Mouse (Mus musculus): Measurements from ENCODE around the gene Kcnt1. TPM values are rescaled to one million over a fixed set of nuclear protein-coding genes. Genes with fewer than 3 reads are reported as not detected.

Gene Kcnt1
- polyA plus RNA-seq, 1 experiment from 2014 or later, result 0.46 TPM

GRCm38 (mm10) chr2:25924934-25925333, 61.4 kb downstream of the Kcnt1 start:
- no peak overlapping the region for H3K4me3 ChIP-seq (ENCODE audit: low read length)
- no peaks in the 10 kb centered on the region for H3K4me1 ChIP-seq (replicated peaks; ENCODE audit: control insufficient read depth, insufficient read depth, low read length)
- no peak overlapping the region for H3K9ac ChIP-seq (ENCODE audit: low read length)
- no peaks in the 10 kb centered on the region for H3K9me3 ChIP-seq (ENCODE audit: control insufficient read depth, low read length)
- no peaks in the 10 kb centered on the region for H3K27me3 ChIP-seq (ENCODE audit: control insufficient read depth, insufficient read depth, low read depth, low read length)
- peaks cover 5% of the 10 kb centered on the region for H3K36me3 ChIP-seq (ENCODE audit: control insufficient read depth, insufficient read depth, low read length)
- 78% methylated on average over 4 of the region's 4 CpGs for WGBS
- no peak for ATAC-seq (ENCODE audit: low read depth)
- no peak overlapping the region for H3K27ac ChIP-seq (ENCODE audit: low read length)
- no peak overlapping the region for H3K4me2 ChIP-seq (ENCODE audit: low read depth, low read length)

DNA sequence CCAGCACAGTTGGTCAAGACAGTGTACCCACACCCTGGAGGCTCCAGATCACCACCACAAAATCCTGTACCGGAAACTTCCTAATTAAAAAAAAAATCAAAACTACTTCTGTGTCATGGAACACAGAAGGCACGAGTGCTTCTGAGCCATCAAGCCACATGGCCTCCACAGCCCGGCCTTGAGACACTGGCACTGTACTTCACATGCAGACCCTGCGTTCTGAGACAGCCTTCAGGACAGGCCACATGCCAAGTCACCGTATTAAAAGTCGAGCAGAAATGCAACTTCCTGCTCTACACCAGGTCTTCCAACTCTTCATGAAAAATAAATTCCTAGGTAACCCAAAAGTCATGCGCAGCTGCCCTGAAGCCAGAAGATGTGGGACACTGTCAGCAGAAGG, 64.3 kb downstream of the Kcnt1 start:
- no peak overlapping the region for H3K9ac ChIP-seq (ENCODE audit: low read length)
- H3K4me1 ChIP-seq (replicated peaks; ENCODE audit: control insufficient read depth, insufficient read depth, low read length), result no peaks in the 10 kb centered on the region
- H3K4me2 ChIP-seq (ENCODE audit: low read depth, low read length), result no peak overlapping the region
- no peak overlapping the region for H3K27ac ChIP-seq (ENCODE audit: low read length)
- peaks cover 21% of the 10 kb centered on the region for H3K36me3 ChIP-seq (ENCODE audit: control insufficient read depth, insufficient read depth, low read length)
- no peaks in the 10 kb centered on the region for H3K27me3 ChIP-seq (ENCODE audit: control insufficient read depth, insufficient read depth, low read depth, low read length)
- H3K9me3 ChIP-seq (ENCODE audit: control insufficient read depth, low read length), result no peaks in the 10 kb centered on the region
- 88% methylated on average over 7 of the region's 7 CpGs for WGBS
- no peak for ATAC-seq (ENCODE audit: low read depth)
- H3K4me3 ChIP-seq (ENCODE audit: low read length), result no peak overlapping the region

- H3K9me3 ChIP-seq (ENCODE audit: control insufficient read depth, low read length), result no peaks in the 10 kb centered on the region
- 71% methylated on average over 6 of the region's 6 CpGs for WGBS
These were observed 67.8 kb downstream of the Kcnt1 start for GRCm38 (mm10) chr2:25931249-25931859.

GRCm38 (mm10) chr2:25940503-25940902, 77.0 kb downstream of the Kcnt1 start:
- no peak for ATAC-seq (ENCODE audit: low read depth)
- no peaks in the 10 kb centered on the region for H3K4me1 ChIP-seq (replicated peaks; ENCODE audit: control insufficient read depth, insufficient read depth, low read length)
- H3K4me2 ChIP-seq (ENCODE audit: low read depth, low read length), result no peak overlapping the region
- no peaks in the 10 kb centered on the region for H3K9me3 ChIP-seq (ENCODE audit: control insufficient read depth, low read length)
- H3K4me3 ChIP-seq (ENCODE audit: low read length), result no peak overlapping the region
- H3K27ac ChIP-seq (ENCODE audit: low read length), result no peak overlapping the region
- H3K36me3 ChIP-seq (ENCODE audit: control insufficient read depth, insufficient read depth, low read length), result peaks cover 46% of the 10 kb centered on the region
- no peaks in the 10 kb centered on the region for H3K27me3 ChIP-seq (ENCODE audit: control insufficient read depth, insufficient read depth, low read depth, low read length)
- 68% methylated on average over 6 of the region's 6 CpGs for WGBS
- no peak overlapping the region for H3K9ac ChIP-seq (ENCODE audit: low read length)

More at GRCm38 (mm10) chr2:25931249-25931859, 67.8 kb downstream of the Kcnt1 start:
- no peak for ATAC-seq (ENCODE audit: low read depth)
- H3K36me3 ChIP-seq (ENCODE audit: control insufficient read depth, insufficient read depth, low read length), result peaks cover 38% of the 10 kb centered on the region
- H3K4me3 ChIP-seq (ENCODE audit: low read length), result no peak overlapping the region
- H3K27ac ChIP-seq (ENCODE audit: low read length), result no peak overlapping the region
- no peaks in the 10 kb centered on the region for H3K4me1 ChIP-seq (replicated peaks; ENCODE audit: control insufficient read depth, insufficient read depth, low read length)
- no peak overlapping the region for H3K9ac ChIP-seq (ENCODE audit: low read length)
- H3K27me3 ChIP-seq (ENCODE audit: control insufficient read depth, insufficient read depth, low read depth, low read length), result no peaks in the 10 kb centered on the region
- H3K4me2 ChIP-seq (ENCODE audit: low read depth, low read length), result no peak overlapping the region

- Histone ChIP-seq H3K36me3 (ENCODE audit: control insufficient read depth, insufficient read depth, low read length) (peaks cover 30% of the 10 kb centered on the region), H3K9me3 (ENCODE audit: control insufficient read depth, low read length) (no peaks in the 10 kb centered on the region), H3K9ac (ENCODE audit: low read length) (no peak overlapping the region), H3K4me1 (replicated peaks; ENCODE audit: control insufficient read depth, insufficient read depth, low read length) (no peaks in the 10 kb centered on the region), H3K4me2 (ENCODE audit: low read depth, low read length) (no peak overlapping the region), H3K27me3 (ENCODE audit: control insufficient read depth, insufficient read depth, low read depth, low read length) (no peaks in the 10 kb centered on the region), H3K27ac (ENCODE audit: low read length) (no peak overlapping the region), H3K4me3 (ENCODE audit: low read length) (no peak overlapping the region)
- WGBS, result 88% methylated on average over 2 of the region's 2 CpGs
- ATAC-seq (ENCODE audit: low read depth), result no peak
These were observed 80.3 kb downstream of the Kcnt1 start for GRCm38 (mm10) chr2:25943822-25944221.

DNA sequence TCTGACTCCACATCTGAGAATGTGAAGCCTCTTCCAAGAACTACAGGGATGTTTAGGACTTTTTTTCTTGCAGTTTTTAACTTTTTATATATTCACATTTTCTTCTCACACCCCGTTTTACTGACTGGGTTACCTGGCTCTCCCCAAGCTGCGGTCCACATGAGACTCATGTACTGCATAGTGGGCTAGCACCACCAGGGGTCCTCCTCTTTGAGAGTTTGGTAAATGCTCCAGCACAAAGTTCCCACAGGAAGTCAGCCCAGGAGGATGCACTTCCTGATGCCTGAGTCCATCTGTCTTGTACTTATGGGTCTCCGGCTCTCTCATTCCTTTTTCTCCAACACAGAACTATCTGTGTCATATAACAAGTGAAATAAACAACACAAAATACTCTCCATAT, 84.4 kb downstream of the Kcnt1 start:
- Histone ChIP-seq H3K27me3 (ENCODE audit: control insufficient read depth, insufficient read depth, low read depth, low read length) (no peaks in the 10 kb centered on the region), H3K36me3 (ENCODE audit: control insufficient read depth, insufficient read depth, low read length) (peaks cover 27% of the 10 kb centered on the region), H3K9ac (ENCODE audit: low read length) (no peak overlapping the region), H3K4me2 (ENCODE audit: low read depth, low read length) (no peak overlapping the region), H3K4me1 (replicated peaks; ENCODE audit: control insufficient read depth, insufficient read depth, low read length) (no peaks in the 10 kb centered on the region), H3K4me3 (ENCODE audit: low read length) (no peak overlapping the region), H3K9me3 (ENCODE audit: control insufficient read depth, low read length) (no peaks in the 10 kb centered on the region), H3K27ac (ENCODE audit: low read length) (no peak overlapping the region)
- 84% methylated on average over 3 of the region's 3 CpGs for WGBS
- ATAC-seq (ENCODE audit: low read depth), result no peak

DNA sequence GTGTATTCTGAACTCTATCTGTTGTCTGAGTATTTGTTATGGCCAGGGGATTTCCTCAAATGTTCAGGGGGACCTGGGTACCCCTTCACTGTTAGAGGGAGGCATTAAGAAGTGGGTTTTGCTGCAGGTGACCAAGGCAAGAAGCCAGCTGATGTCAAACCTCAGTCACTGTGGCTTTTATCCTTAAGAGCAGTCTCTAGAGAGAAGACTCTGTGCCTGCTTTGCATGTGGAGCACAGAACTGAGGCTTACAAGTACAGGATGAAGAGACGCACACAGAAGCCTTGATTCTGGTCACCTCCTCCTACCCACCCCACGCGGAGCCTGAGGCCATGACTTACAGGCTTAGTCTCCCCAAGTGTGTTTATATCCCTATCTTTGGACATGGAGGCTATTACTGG, 85.8 kb downstream of the Kcnt1 start:
- WGBS, result 91% methylated on average over 3 of the region's 3 CpGs
- no peak overlapping the region for H3K4me2 ChIP-seq (ENCODE audit: low read depth, low read length)
- no peak overlapping the region for H3K27ac ChIP-seq (ENCODE audit: low read length)
- no peaks in the 10 kb centered on the region for H3K4me1 ChIP-seq (replicated peaks; ENCODE audit: control insufficient read depth, insufficient read depth, low read length)
- peaks cover 15% of the 10 kb centered on the region for H3K36me3 ChIP-seq (ENCODE audit: control insufficient read depth, insufficient read depth, low read length)
- H3K9ac ChIP-seq (ENCODE audit: low read length), result no peak overlapping the region
- no peak overlapping the region for H3K4me3 ChIP-seq (ENCODE audit: low read length)
- no peaks in the 10 kb centered on the region for H3K9me3 ChIP-seq (ENCODE audit: control insufficient read depth, low read length)
- no peaks in the 10 kb centered on the region for H3K27me3 ChIP-seq (ENCODE audit: control insufficient read depth, insufficient read depth, low read depth, low read length)
- ATAC-seq (ENCODE audit: low read depth), result no peak

Other genes with a start within 250 kb of the Kcnt1 start
- gene Ccdc183, start 246.1 kb upstream of the Kcnt1 start, polyA plus RNA-seq (2015; fragmentation: Nextera tagmentation; extraction: Ambion mirVana), result 0.14 and 0.15 TPM in 2 replicates
- gene Tmem141, start 241.7 kb upstream of the Kcnt1 start, polyA plus RNA-seq (2015; fragmentation: Nextera tagmentation; extraction: Ambion mirVana), result 30.5 and 35.6 TPM in 2 replicates
- 3.5 and 10.6 TPM in 2 replicates for gene Fcna, start 235.7 kb upstream of the Kcnt1 start, polyA plus RNA-seq (2015; fragmentation: Nextera tagmentation; extraction: Ambion mirVana)
- gene Lcn8, start 210.6 kb upstream of the Kcnt1 start, polyA plus RNA-seq (2015; fragmentation: Nextera tagmentation; extraction: Ambion mirVana), result 0.33 TPM in 1 of 2 replicates, not detected in the other
- not detected in 2 replicates for gene Lcn5, start 205.8 kb upstream of the Kcnt1 start, polyA plus RNA-seq (2015; fragmentation: Nextera tagmentation; extraction: Ambion mirVana)
- gene Lcn6, start 186.9 kb upstream of the Kcnt1 start, polyA plus RNA-seq (2015; fragmentation: Nextera tagmentation; extraction: Ambion mirVana), result not detected in 2 replicates
- not detected in 2 replicates for gene Lcn10, start 181.0 kb upstream of the Kcnt1 start, polyA plus RNA-seq (2015; fragmentation: Nextera tagmentation; extraction: Ambion mirVana)
- gene Obp2a, start 163.7 kb upstream of the Kcnt1 start, polyA plus RNA-seq (2015; fragmentation: Nextera tagmentation; extraction: Ambion mirVana), result not detected in 2 replicates
- gene Bmyc, start 157.0 kb upstream of the Kcnt1 start, polyA plus RNA-seq (2015; fragmentation: Nextera tagmentation; extraction: Ambion mirVana), result 60.2 and 63.4 TPM in 2 replicates
- not detected in 2 replicates for gene Obp2b, start 126.7 kb upstream of the Kcnt1 start, polyA plus RNA-seq (2015; fragmentation: Nextera tagmentation; extraction: Ambion mirVana)
- gene Lcn3, start 98.2 kb upstream of the Kcnt1 start, polyA plus RNA-seq (2015; fragmentation: Nextera tagmentation; extraction: Ambion mirVana), result not detected in 2 replicates
- not detected in 2 replicates for gene Lcn11, start 86.7 kb upstream of the Kcnt1 start, polyA plus RNA-seq (2015; fragmentation: Nextera tagmentation; extraction: Ambion mirVana)
- not detected in 2 replicates for gene Gm13539, start 81.5 kb upstream of the Kcnt1 start, polyA plus RNA-seq (2015; fragmentation: Nextera tagmentation; extraction: Ambion mirVana)
- not detected in 2 replicates for gene Glt6d1, start 47.9 kb upstream of the Kcnt1 start, polyA plus RNA-seq (2015; fragmentation: Nextera tagmentation; extraction: Ambion mirVana)
- gene Lcn9, start 40.6 kb upstream of the Kcnt1 start, polyA plus RNA-seq (2015; fragmentation: Nextera tagmentation; extraction: Ambion mirVana), result not detected in 2 replicates
- gene Sohlh1, start 16.5 kb upstream of the Kcnt1 start, polyA plus RNA-seq (2015; fragmentation: Nextera tagmentation; extraction: Ambion mirVana), result not detected in 2 replicates
- gene Camsap1, start 119.5 kb downstream of the Kcnt1 start, polyA plus RNA-seq (2015; fragmentation: Nextera tagmentation; extraction: Ambion mirVana), result 5.6 and 5.8 TPM in 2 replicates
- gene Ubac1, start 158.0 kb downstream of the Kcnt1 start, polyA plus RNA-seq (2015; fragmentation: Nextera tagmentation; extraction: Ambion mirVana), result 66.2 and 66.3 TPM in 2 replicates

Measured in lung, embryonic 16.5 days (tissue).